Mouse (Mus musculus): ENCODE measurements around the gene Ssxb2. TPM values are rescaled to one million over a fixed set of nuclear protein-coding genes. Genes with fewer than 3 reads are reported as not detected.
"Not testable (repeated sequence)": the region's sequence is repeated elsewhere in the genome, so short reads cannot be mapped to it uniquely, and the experiment has no call there.

Ssxb2 gene
- not detected in 2 replicates for polyA plus RNA-seq (2012; rRNA removed)

DNA sequence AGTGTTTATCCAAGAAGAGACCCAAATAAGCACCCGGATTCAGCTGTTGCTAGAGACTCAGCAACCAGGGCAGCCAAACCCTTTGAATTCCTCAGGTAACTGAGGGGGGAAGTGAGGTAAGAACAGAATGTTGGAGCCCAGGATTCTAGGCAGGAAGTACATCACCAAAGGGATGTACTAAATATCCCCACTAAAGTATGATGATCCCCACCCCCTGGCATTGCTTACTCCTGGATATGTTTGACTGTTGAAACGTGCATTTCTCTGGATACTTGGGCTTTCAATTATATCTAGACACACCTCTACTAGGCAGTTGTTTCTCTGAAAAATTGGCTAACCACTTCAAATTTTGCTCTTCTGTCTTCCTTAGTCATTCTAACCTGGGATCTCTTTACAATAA is at the start of gene Ssxb2:
Ssxb2 (minus strand) TSS at position 101 of the 400 bp plus-strand sequence.
- WGBS: 57% methylated on average over 2 of the region's 2 CpGs
- not testable (repeated sequence) for H3K27ac ChIP-seq (ENCODE audit: insufficient read depth, low read depth, low read length); H3K27me3 ChIP-seq (replicated peaks; ENCODE audit: control insufficient read depth, insufficient read depth, low read length); H3K4me3 ChIP-seq (ENCODE audit: insufficient read depth, low read depth, low read length); H3K36me3 ChIP-seq (ENCODE audit: control insufficient read depth, insufficient read depth, low read length); H3K4me1 ChIP-seq (ENCODE audit: control insufficient read depth, insufficient read depth, low read length); DNase-seq

DNA sequence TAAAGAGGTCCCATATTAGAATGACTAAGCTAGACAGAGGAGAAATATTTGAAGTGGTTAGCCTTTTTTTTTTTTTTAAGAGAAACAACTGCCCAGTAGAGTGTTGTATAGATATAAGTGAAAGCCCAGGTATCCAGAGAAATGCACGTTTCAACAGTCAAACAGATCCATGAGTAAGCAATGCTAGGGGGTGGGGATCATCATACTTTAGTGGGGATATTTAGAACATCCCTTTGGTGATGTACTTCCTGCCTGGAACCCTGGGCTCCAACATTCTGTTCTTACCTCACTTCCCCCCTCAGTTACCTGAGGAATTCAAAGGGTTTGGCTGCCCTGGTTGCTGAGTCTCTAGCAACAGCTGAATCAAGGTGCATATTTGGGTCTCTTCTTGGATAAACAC is 48.5 kb downstream of the Ssxb2 start, which contains the start of gene Ssxb1:
Ssxb1 (plus strand) TSS at position 301 of the 400 bp plus-strand sequence.
- H3K27me3 ChIP-seq (replicated peaks; ENCODE audit: control insufficient read depth, insufficient read depth, low read length); H3K4me3 ChIP-seq (ENCODE audit: insufficient read depth, low read depth, low read length); H3K27ac ChIP-seq (ENCODE audit: insufficient read depth, low read depth, low read length); H3K36me3 ChIP-seq (ENCODE audit: control insufficient read depth, insufficient read depth, low read length); H3K4me1 ChIP-seq (ENCODE audit: control insufficient read depth, insufficient read depth, low read length); DNase-seq: not testable (repeated sequence)
- WGBS: 27% methylated on average over 1 of the region's 1 CpGs

Other genes with a start within 250 kb of the Ssxb2 start
- 31.1 and 32.1 TPM in 2 replicates for gene Ftsj1, start 209.3 kb downstream of the Ssxb2 start, polyA plus RNA-seq (2012; rRNA removed)
- not detected in 2 replicates for gene Slc38a5, start 190.6 kb downstream of the Ssxb2 start, polyA plus RNA-seq (2012; rRNA removed)
- gene Ssxb10, start 134.3 kb downstream of the Ssxb2 start, polyA plus RNA-seq (2012; rRNA removed): not detected in 2 replicates
- not detected in 2 replicates for gene Ssxb9, start 94.7 kb downstream of the Ssxb2 start, polyA plus RNA-seq (2012; rRNA removed)
- gene Ssxb1, start 48.4 kb downstream of the Ssxb2 start, polyA plus RNA-seq (2012; rRNA removed): not detected in 2 replicates
- gene Gm14459, start 63.2 kb upstream of the Ssxb2 start, polyA plus RNA-seq (2012; rRNA removed): not detected in 2 replicates
- gene Ssxb6, start 86.5 kb upstream of the Ssxb2 start, polyA plus RNA-seq (2012; rRNA removed): not detected in 2 replicates
- gene Ssxb3, start 130.1 kb upstream of the Ssxb2 start, polyA plus RNA-seq (2012; rRNA removed): not detected in 2 replicates
- not detected in 2 replicates for gene Ssxb8, start 229.1 kb upstream of the Ssxb2 start, polyA plus RNA-seq (2012; rRNA removed)